Comparison of ENCODE assay signal across 25 mouse cellular contexts in genomic region chr16:7425386-7426089, GRCm38 (mm10).
"Had no signal": no experiment of that assay in that cellular context is flagged by ENCODE, and none has a peak within 500 bp of the region (broad histone marks: within the 10 kb centered on the region; RNA-seq: fewer than 3 reads in every experiment).

No protein-coding gene starts in this region.

- DNase-seq: gastrocnemius, adult 2 months; gastrocnemius, postnatal 10 days; gastrocnemius, postnatal 25 days; heart, adult 18-20 months; heart, postnatal 10 days; heart, postnatal 4 days; kidney, adult 18-20 months; kidney, adult 8-10 months; kidney, postnatal 10 days; kidney, postnatal 25 days; kidney, postnatal 4 days; layer of hippocampus, adult 9-11 months; layer of hippocampus, postnatal 36 days; left cerebral cortex, postnatal 4 days had no signal

- H3K27me3 ChIP-seq: heart, embryonic 12.5 days; hindbrain, embryonic 12.5 days; intestine, embryonic 15.5 days; limb, embryonic 13.5 days; limb, embryonic 15.5 days; liver, embryonic 12.5 days had no signal

- H3K9ac ChIP-seq: heart, embryonic 12.5 days; hindbrain, embryonic 12.5 days; hindbrain, embryonic 14.5 days; intestine, embryonic 15.5 days; limb, embryonic 13.5 days; limb, embryonic 15.5 days; liver, embryonic 12.5 days; liver, embryonic 14.5 days had no signal

- H3K4me1 ChIP-seq: heart, embryonic 10.5 days; heart, embryonic 12.5 days; hindbrain, embryonic 10.5 days; hindbrain, embryonic 12.5 days; intestine, embryonic 15.5 days; limb, embryonic 13.5 days; limb, embryonic 15.5 days; liver, embryonic 12.5 days had no signal

- H3K9me3 ChIP-seq: heart, embryonic 10.5 days; heart, embryonic 12.5 days; hindbrain, embryonic 10.5 days; hindbrain, embryonic 12.5 days; intestine, embryonic 15.5 days; limb, embryonic 13.5 days; limb, embryonic 15.5 days; liver, embryonic 12.5 days had no signal

- H3K4me3 ChIP-seq: gastrocnemius, adult 2 months; heart, embryonic 10.5 days; heart, embryonic 12.5 days; hindbrain, embryonic 10.5 days; hindbrain, embryonic 12.5 days; intestine, embryonic 15.5 days; layer of hippocampus, adult 2 months; limb, embryonic 13.5 days; limb, embryonic 15.5 days; liver, embryonic 12.5 days had no signal

- H3K36me3 ChIP-seq: heart, embryonic 10.5 days; heart, embryonic 12.5 days; hindbrain, embryonic 10.5 days; hindbrain, embryonic 12.5 days; intestine, embryonic 15.5 days; limb, embryonic 13.5 days; limb, embryonic 15.5 days; liver, embryonic 12.5 days had no signal

- H3K27ac ChIP-seq: gastrocnemius, adult 2 months; heart, embryonic 10.5 days; hindbrain, embryonic 10.5 days; hindbrain, embryonic 12.5 days; hindbrain, embryonic 14.5 days; intestine, embryonic 15.5 days; layer of hippocampus, adult 2 months; limb, embryonic 13.5 days; limb, embryonic 15.5 days; liver, embryonic 12.5 days; liver, embryonic 14.5 days had no signal
